Mouse (Mus musculus): ENCODE measurements at regions not wholly inside any gene's neighbourhood (a gene's known extent, or its start where the extent isn't known, plus 50 kb on each side); places are given as distances from the start of the nearest gene placed in this dataset.

- Histone ChIP-seq H3K9me3 (no peaks in the 10 kb centered on the region), H3K4me2 (no peak overlapping the region), H3K9ac (no peak overlapping the region), H3K4me1 (no peaks in the 10 kb centered on the region), H3K27me3 (replicated peaks) (no peaks in the 10 kb centered on the region), H3K4me3 (replicated peaks) (no peak overlapping the region), H3K36me3 (no peaks in the 10 kb centered on the region), H3K27ac (no peak overlapping the region)
- ATAC-seq (ENCODE audit: insufficient read depth, low FRiP score, low read depth), result no peak
- WGBS, result 66% methylated on average over 2 of the region's 2 CpGs
Measured at GRCm38 (mm10) chr17:64943213-64943612, 107.3 kb upstream of the 4930583I09Rik start.

GRCm38 (mm10) chr17:64941555-64941954 lies 105.7 kb upstream of the 4930583I09Rik start:
- Histone ChIP-seq H3K27me3 (replicated peaks) (no peaks in the 10 kb centered on the region), H3K4me1 (no peaks in the 10 kb centered on the region), H3K9me3 (no peaks in the 10 kb centered on the region), H3K36me3 (no peaks in the 10 kb centered on the region), H3K4me3 (replicated peaks) (no peak overlapping the region), H3K27ac (no peak overlapping the region), H3K9ac (no peak overlapping the region), H3K4me2 (no peak overlapping the region)
- ATAC-seq (ENCODE audit: insufficient read depth, low FRiP score, low read depth), result no peak
- 94% methylated on average over 6 of the region's 6 CpGs for WGBS

- H3K4me2 ChIP-seq, result no peak overlapping the region
- H3K4me3 ChIP-seq (replicated peaks), result no peak overlapping the region
- no peak overlapping the region for H3K27ac ChIP-seq
- H3K9ac ChIP-seq, result no peak overlapping the region
- no peaks in the 10 kb centered on the region for H3K27me3 ChIP-seq (replicated peaks)
- no peaks in the 10 kb centered on the region for H3K4me1 ChIP-seq
- no peaks in the 10 kb centered on the region for H3K36me3 ChIP-seq
- H3K9me3 ChIP-seq, result no peaks in the 10 kb centered on the region
- peak; percentile 73; the same call in 1 of the 2 replicates for ATAC-seq (ENCODE audit: insufficient read depth, low FRiP score, low read depth)
- WGBS, result 68% methylated on average over 4 of the region's 4 CpGs
Measured at GRCm38 (mm10) chr17:64935683-64936082, 99.8 kb upstream of the 4930583I09Rik start.

- Histone ChIP-seq H3K4me2 (no peak overlapping the region), H3K27me3 (replicated peaks) (no peaks in the 10 kb centered on the region), H3K27ac (no peak overlapping the region), H3K9ac (no peak overlapping the region), H3K9me3 (no peaks in the 10 kb centered on the region), H3K4me1 (no peaks in the 10 kb centered on the region), H3K4me3 (replicated peaks) (no peak overlapping the region), H3K36me3 (no peaks in the 10 kb centered on the region)
- WGBS, result 80% methylated on average over 1 of the region's 1 CpGs
- ATAC-seq (ENCODE audit: insufficient read depth, low FRiP score, low read depth), result no peak
Measured at GRCm38 (mm10) chr17:64934411-64934810, 98.5 kb upstream of the 4930583I09Rik start.

GRCm38 (mm10) chr17:64930816-64931428 lies 95.1 kb upstream of the 4930583I09Rik start:
- Histone ChIP-seq H3K27me3 (replicated peaks) (no peaks in the 10 kb centered on the region), H3K9ac (no peak overlapping the region), H3K9me3 (no peaks in the 10 kb centered on the region), H3K4me3 (replicated peaks) (no peak overlapping the region), H3K4me1 (no peaks in the 10 kb centered on the region), H3K4me2 (no peak overlapping the region), H3K27ac (no peak overlapping the region), H3K36me3 (no peaks in the 10 kb centered on the region)
- 60% methylated on average over 7 of the region's 7 CpGs for WGBS
- ATAC-seq (ENCODE audit: insufficient read depth, low FRiP score, low read depth), result no peak

- H3K36me3 ChIP-seq, result no peaks in the 10 kb centered on the region
- no peaks in the 10 kb centered on the region for H3K27me3 ChIP-seq (replicated peaks)
- 88% methylated on average over 5 of the region's 5 CpGs for WGBS
Measured at GRCm38 (mm10) chr17:64923762-64924161, 87.9 kb upstream of the 4930583I09Rik start.

GRCm38 (mm10) chr17:64922235-64922634 lies 86.4 kb upstream of the 4930583I09Rik start:
- H3K27ac ChIP-seq, result no peak overlapping the region

More at GRCm38 (mm10) chr17:64923762-64924161, 87.9 kb upstream of the 4930583I09Rik start:
- Histone ChIP-seq H3K4me3 (replicated peaks) (no peak overlapping the region), H3K27ac (no peak overlapping the region), H3K4me2 (no peak overlapping the region), H3K9ac (no peak overlapping the region), H3K9me3 (no peaks in the 10 kb centered on the region), H3K4me1 (no peaks in the 10 kb centered on the region)
- no peak for ATAC-seq (ENCODE audit: insufficient read depth, low FRiP score, low read depth)

GRCm38 (mm10) chr17:64920236-64920635 lies 84.4 kb upstream of the 4930583I09Rik start:
- Histone ChIP-seq H3K36me3 (no peaks in the 10 kb centered on the region), H3K27ac (no peak overlapping the region), H3K27me3 (replicated peaks) (no peaks in the 10 kb centered on the region), H3K4me3 (replicated peaks) (no peak overlapping the region), H3K9ac (no peak overlapping the region), H3K4me2 (no peak overlapping the region), H3K4me1 (no peaks in the 10 kb centered on the region), H3K9me3 (no peaks in the 10 kb centered on the region)
- no peak for ATAC-seq (ENCODE audit: insufficient read depth, low FRiP score, low read depth)
- WGBS, result 78% methylated on average over 2 of the region's 2 CpGs

More at GRCm38 (mm10) chr17:64922235-64922634, 86.4 kb upstream of the 4930583I09Rik start:
- Histone ChIP-seq H3K4me3 (replicated peaks) (no peak overlapping the region), H3K27me3 (replicated peaks) (no peaks in the 10 kb centered on the region), H3K9me3 (no peaks in the 10 kb centered on the region), H3K9ac (no peak overlapping the region), H3K4me1 (no peaks in the 10 kb centered on the region), H3K36me3 (no peaks in the 10 kb centered on the region), H3K4me2 (no peak overlapping the region)
- ATAC-seq (ENCODE audit: insufficient read depth, low FRiP score, low read depth), result no peak
- 66% methylated on average over 4 of the region's 4 CpGs for WGBS

- no peaks in the 10 kb centered on the region for H3K4me1 ChIP-seq
- no peak overlapping the region for H3K4me3 ChIP-seq (replicated peaks)
- no peak overlapping the region for H3K9ac ChIP-seq
- no peaks in the 10 kb centered on the region for H3K27me3 ChIP-seq (replicated peaks)
- ATAC-seq (ENCODE audit: insufficient read depth, low FRiP score, low read depth), result no peak
- no peaks in the 10 kb centered on the region for H3K9me3 ChIP-seq
- no peak overlapping the region for H3K4me2 ChIP-seq
- WGBS, result 89% methylated on average over 4 of the region's 4 CpGs
- H3K27ac ChIP-seq, result no peak overlapping the region
- no peaks in the 10 kb centered on the region for H3K36me3 ChIP-seq
Measured at GRCm38 (mm10) chr17:64917830-64918229, 82.0 kb upstream of the 4930583I09Rik start.

- H3K4me3 ChIP-seq (replicated peaks), result no peak overlapping the region
- no peaks in the 10 kb centered on the region for H3K36me3 ChIP-seq
- H3K27ac ChIP-seq, result no peak overlapping the region
- H3K4me1 ChIP-seq, result no peaks in the 10 kb centered on the region
- H3K4me2 ChIP-seq, result no peak overlapping the region
- ATAC-seq (ENCODE audit: insufficient read depth, low FRiP score, low read depth), result no peak
- H3K27me3 ChIP-seq (replicated peaks), result no peaks in the 10 kb centered on the region
- 68% methylated on average over 6 of the region's 6 CpGs for WGBS
- no peaks in the 10 kb centered on the region for H3K9me3 ChIP-seq
- no peak overlapping the region for H3K9ac ChIP-seq
Measured at GRCm38 (mm10) chr17:64916657-64917056, 80.8 kb upstream of the 4930583I09Rik start.

GRCm38 (mm10) chr17:64915708-64916107 lies 79.8 kb upstream of the 4930583I09Rik start:
- Histone ChIP-seq H3K36me3 (no peaks in the 10 kb centered on the region), H3K4me2 (no peak overlapping the region), H3K4me3 (replicated peaks) (no peak overlapping the region), H3K9me3 (no peaks in the 10 kb centered on the region), H3K27me3 (replicated peaks) (no peaks in the 10 kb centered on the region), H3K27ac (no peak overlapping the region), H3K9ac (no peak overlapping the region), H3K4me1 (no peaks in the 10 kb centered on the region)
- WGBS, result 50% methylated on average over 3 of the region's 3 CpGs
- no peak for ATAC-seq (ENCODE audit: insufficient read depth, low FRiP score, low read depth)

GRCm38 (mm10) chr17:64915025-64915424 lies 79.2 kb upstream of the 4930583I09Rik start:
- no peak overlapping the region for H3K4me3 ChIP-seq (replicated peaks)
- H3K9me3 ChIP-seq, result no peaks in the 10 kb centered on the region
- WGBS, result 39% methylated on average over 4 of the region's 4 CpGs
- H3K4me2 ChIP-seq, result no peak overlapping the region
- no peaks in the 10 kb centered on the region for H3K27me3 ChIP-seq (replicated peaks)
- H3K27ac ChIP-seq, result no peak overlapping the region
- H3K36me3 ChIP-seq, result no peaks in the 10 kb centered on the region
- H3K9ac ChIP-seq, result no peak overlapping the region
- H3K4me1 ChIP-seq, result no peaks in the 10 kb centered on the region
- ATAC-seq (ENCODE audit: insufficient read depth, low FRiP score, low read depth), result no peak

- Histone ChIP-seq H3K36me3 (no peaks in the 10 kb centered on the region), H3K4me3 (replicated peaks) (no peak overlapping the region), H3K9me3 (no peaks in the 10 kb centered on the region), H3K4me2 (no peak overlapping the region), H3K4me1 (no peaks in the 10 kb centered on the region), H3K27ac (no peak overlapping the region), H3K9ac (no peak overlapping the region), H3K27me3 (replicated peaks) (no peaks in the 10 kb centered on the region)
- peak; percentile 72 for ATAC-seq (ENCODE audit: insufficient read depth, low FRiP score, low read depth)
- 30% methylated on average over 8 of the region's 8 CpGs for WGBS
Measured at GRCm38 (mm10) chr17:64914302-64914701, 78.4 kb upstream of the 4930583I09Rik start.
